Mouse (Mus musculus): Measurements from ENCODE around the gene Vsig4. TPM values are rescaled to one million over a fixed set of nuclear protein-coding genes. Genes with fewer than 3 reads are reported as not detected.
"Not testable (repeated sequence)": the region's sequence is repeated elsewhere in the genome, so short reads cannot be mapped to it uniquely, and the experiment has no call there.

The Vsig4 gene
- polyA plus RNA-seq, 1 experiment: not detected

DNA sequence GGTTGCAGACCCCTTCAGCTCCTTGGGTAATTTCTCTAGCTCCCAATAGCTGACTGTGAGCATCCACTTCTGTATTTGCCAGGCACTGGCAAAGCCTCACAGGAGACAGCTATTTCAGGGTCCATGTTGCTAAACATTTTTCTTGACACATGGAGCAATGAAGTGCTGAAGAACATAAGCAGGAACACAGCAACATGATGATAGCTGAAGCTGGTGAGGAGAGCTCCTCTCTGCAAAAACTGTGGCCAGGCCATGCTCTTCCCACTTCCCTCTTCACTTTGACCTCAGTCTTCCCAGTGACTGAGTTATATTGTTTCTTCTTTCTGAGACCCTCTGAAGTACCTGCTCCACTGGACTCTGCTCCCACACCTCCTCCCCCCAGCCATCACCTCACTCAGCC is 67.8 kb downstream of the Vsig4 start:
- H3K4me3 ChIP-seq (ENCODE audit: control insufficient read depth, low read depth, low read length): no peak overlapping the region
- H3K36me3 ChIP-seq (ENCODE audit: control insufficient read depth, insufficient read depth, low read length): no peaks in the 10 kb centered on the region
- H3K4me1 ChIP-seq (ENCODE audit: control insufficient read depth, insufficient read depth, low read length): no peaks in the 10 kb centered on the region
- TF ChIP-seq CTCF (IDR thresholded peaks at IDR 0.05; ENCODE audit: control insufficient read depth, insufficient read depth, insufficient replicate concordance, low read depth, low read length) (no peak), POLR2A (IDR thresholded peaks at IDR 0.05; ENCODE audit: control insufficient read depth, low read depth, low read length) (no peak)
- no peak overlapping the region for H3K27ac ChIP-seq (ENCODE audit: control insufficient read depth, insufficient read depth, low read depth, low read length)
- no peaks in the 10 kb centered on the region for H3K27me3 ChIP-seq (ENCODE audit: control insufficient read depth, insufficient read depth, low read length)

DNA sequence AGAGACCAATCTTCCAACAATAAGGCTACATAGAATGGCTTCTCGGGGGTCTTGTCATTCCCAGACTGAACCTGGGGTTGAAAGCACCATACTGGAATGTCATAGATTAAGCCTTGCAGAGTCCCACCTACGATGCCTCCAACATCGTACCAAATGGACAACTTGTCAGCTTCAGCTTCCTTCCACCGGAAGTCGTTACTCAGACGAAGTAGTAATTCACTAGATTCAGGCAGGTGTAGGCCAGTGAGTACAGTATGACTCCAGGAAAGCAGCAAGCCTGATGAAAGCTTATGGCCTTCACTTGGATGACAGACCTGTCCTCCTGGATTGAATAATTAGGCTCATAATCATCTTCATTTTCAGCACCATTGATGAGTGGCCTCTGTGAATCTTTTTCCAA is 69.0 kb downstream of the Vsig4 start:
- TF ChIP-seq CTCF (IDR thresholded peaks at IDR 0.05; ENCODE audit: control insufficient read depth, insufficient read depth, insufficient replicate concordance, low read depth, low read length) (no peak), POLR2A (IDR thresholded peaks at IDR 0.05; ENCODE audit: control insufficient read depth, low read depth, low read length) (no peak)
- Histone ChIP-seq H3K36me3 (ENCODE audit: control insufficient read depth, insufficient read depth, low read length) (no peaks in the 10 kb centered on the region), H3K4me3 (ENCODE audit: control insufficient read depth, low read depth, low read length) (no peak overlapping the region), H3K27ac (ENCODE audit: control insufficient read depth, insufficient read depth, low read depth, low read length) (no peak overlapping the region), H3K4me1 (ENCODE audit: control insufficient read depth, insufficient read depth, low read length) (no peaks in the 10 kb centered on the region), H3K27me3 (ENCODE audit: control insufficient read depth, insufficient read depth, low read length) (no peaks in the 10 kb centered on the region)

DNA sequence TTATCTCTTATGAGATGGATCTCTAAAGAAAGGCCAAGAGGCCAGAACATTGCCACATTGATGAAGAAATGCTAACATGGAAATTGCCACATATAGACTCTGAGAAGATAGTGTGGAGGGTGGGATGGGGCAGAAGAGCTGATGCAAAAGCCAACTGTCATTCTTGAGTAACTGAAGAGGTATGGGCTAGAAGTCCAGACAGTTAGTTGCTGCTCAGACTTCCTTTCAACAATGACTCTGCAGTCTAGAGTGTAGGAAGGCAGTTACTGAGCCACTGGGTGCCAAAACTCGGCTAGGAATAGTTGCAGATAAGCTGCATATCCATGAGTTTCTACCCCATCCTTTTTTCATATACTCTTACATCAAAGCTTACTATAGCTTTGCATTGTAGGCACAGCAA is 75.2 kb downstream of the Vsig4 start:
- Histone ChIP-seq H3K4me1 (ENCODE audit: control insufficient read depth, insufficient read depth, low read length) (no peaks in the 10 kb centered on the region), H3K36me3 (ENCODE audit: control insufficient read depth, insufficient read depth, low read length) (no peaks in the 10 kb centered on the region), H3K27me3 (ENCODE audit: control insufficient read depth, insufficient read depth, low read length) (no peaks in the 10 kb centered on the region), H3K27ac (ENCODE audit: control insufficient read depth, insufficient read depth, low read depth, low read length) (no peak overlapping the region), H3K4me3 (ENCODE audit: control insufficient read depth, low read depth, low read length) (no peak overlapping the region)
- TF ChIP-seq POLR2A (IDR thresholded peaks at IDR 0.05; ENCODE audit: control insufficient read depth, low read depth, low read length) (no peak), CTCF (IDR thresholded peaks at IDR 0.05; ENCODE audit: control insufficient read depth, insufficient read depth, insufficient replicate concordance, low read depth, low read length) (no peak)

DNA sequence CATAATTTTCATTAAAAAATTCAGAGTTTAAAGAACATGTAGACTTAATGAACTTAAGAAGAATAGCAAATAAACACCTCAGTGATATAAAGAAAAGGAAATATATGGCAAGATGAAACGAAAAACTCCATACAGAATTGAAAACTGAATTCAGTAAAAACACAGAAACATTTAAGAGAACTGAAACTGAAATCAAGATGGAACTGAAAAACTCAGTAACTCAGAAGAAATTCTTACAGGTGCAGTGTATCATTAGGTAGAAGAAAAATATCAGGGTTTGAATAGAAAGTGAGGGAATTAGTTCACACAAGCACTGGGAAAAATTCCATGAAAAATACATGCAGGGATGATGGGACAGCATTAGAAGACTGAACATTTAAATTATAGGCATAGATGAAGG is 86.4 kb downstream of the Vsig4 start:
- Histone ChIP-seq H3K4me1 (ENCODE audit: control insufficient read depth, insufficient read depth, low read length) (no peaks in the 10 kb centered on the region), H3K4me3 (ENCODE audit: control insufficient read depth, low read depth, low read length) (no peak overlapping the region), H3K36me3 (ENCODE audit: control insufficient read depth, insufficient read depth, low read length) (no peaks in the 10 kb centered on the region), H3K27me3 (ENCODE audit: control insufficient read depth, insufficient read depth, low read length) (no peaks in the 10 kb centered on the region), H3K27ac (ENCODE audit: control insufficient read depth, insufficient read depth, low read depth, low read length) (no peak overlapping the region)
- TF ChIP-seq POLR2A (IDR thresholded peaks at IDR 0.05; ENCODE audit: control insufficient read depth, low read depth, low read length) (no peak), CTCF (IDR thresholded peaks at IDR 0.05; ENCODE audit: control insufficient read depth, insufficient read depth, insufficient replicate concordance, low read depth, low read length) (no peak)

DNA sequence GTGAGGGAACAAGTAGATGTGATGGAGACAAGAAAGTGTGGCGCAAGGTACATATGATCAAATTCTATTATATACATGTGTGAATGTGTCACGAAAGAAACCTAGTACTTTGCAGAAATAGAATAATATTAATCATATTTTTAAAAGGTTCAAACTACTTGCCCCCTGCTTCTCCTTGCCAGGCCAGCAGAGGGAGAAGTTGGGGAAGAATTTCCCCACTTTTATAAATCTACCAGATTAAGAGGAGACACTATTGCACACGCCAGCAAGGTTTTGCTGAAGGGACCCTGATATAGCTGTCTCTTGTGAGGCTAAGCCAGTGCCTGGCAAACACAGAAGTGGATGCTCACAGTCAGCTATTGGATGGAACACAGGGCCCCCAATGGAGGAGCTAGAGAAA is 88.1 kb downstream of the Vsig4 start:
- not testable (repeated sequence) for H3K27ac ChIP-seq (ENCODE audit: control insufficient read depth, insufficient read depth, low read depth, low read length); H3K4me3 ChIP-seq (ENCODE audit: control insufficient read depth, low read depth, low read length); H3K36me3 ChIP-seq (ENCODE audit: control insufficient read depth, insufficient read depth, low read length); H3K27me3 ChIP-seq (ENCODE audit: control insufficient read depth, insufficient read depth, low read length); H3K4me1 ChIP-seq (ENCODE audit: control insufficient read depth, insufficient read depth, low read length)

Other genes starting within 250 kb of the Vsig4 start
- 3.1 and 3.2 TPM in 2 replicates for gene Msn, start 197.4 kb downstream of the Vsig4 start, polyA plus RNA-seq (2012; rRNA removed)
- 0.34 and 0.43 TPM in 2 replicates for gene Heph, start 161.9 kb upstream of the Vsig4 start, polyA plus RNA-seq (2012; rRNA removed)
- not detected in 2 replicates for gene Hsf3, start 162.9 kb upstream of the Vsig4 start, polyA plus RNA-seq (2012; rRNA removed)

Measured in testis, adult 2 months (tissue).